Mouse (Mus musculus): ENCODE measurements around the gene Apol10b. TPM values are rescaled to one million over a fixed set of nuclear protein-coding genes. Genes with fewer than 3 reads are reported as not detected.

Gene Apol10b
- total RNA-seq (2023; ENCODE audit: inconsistent age) = 0.21 to 0.38 TPM in 2 of 4 replicates, not detected in the others

DNA sequence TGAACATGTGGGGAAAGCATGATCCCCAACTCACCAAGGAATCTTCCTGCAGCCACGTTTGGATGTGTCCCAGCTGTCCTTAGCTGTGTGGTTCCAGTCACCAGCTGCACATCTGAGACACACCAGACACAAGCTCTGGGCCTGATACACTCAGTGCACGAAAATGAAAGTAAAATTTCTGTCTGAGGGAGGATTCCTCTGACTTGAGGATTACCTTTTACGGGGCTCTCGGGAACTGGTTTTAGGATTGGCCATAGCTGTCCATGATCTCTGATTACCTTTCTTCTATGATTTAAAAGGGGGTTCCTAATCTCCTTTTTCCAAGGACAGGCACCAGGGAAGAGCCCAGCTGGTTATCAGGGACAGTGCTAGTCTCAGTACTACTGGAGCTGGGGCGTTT is at the start of gene Apol10b:
Apol10b (minus strand) TSS at position 165 of the 400 bp plus-strand sequence.

DNA sequence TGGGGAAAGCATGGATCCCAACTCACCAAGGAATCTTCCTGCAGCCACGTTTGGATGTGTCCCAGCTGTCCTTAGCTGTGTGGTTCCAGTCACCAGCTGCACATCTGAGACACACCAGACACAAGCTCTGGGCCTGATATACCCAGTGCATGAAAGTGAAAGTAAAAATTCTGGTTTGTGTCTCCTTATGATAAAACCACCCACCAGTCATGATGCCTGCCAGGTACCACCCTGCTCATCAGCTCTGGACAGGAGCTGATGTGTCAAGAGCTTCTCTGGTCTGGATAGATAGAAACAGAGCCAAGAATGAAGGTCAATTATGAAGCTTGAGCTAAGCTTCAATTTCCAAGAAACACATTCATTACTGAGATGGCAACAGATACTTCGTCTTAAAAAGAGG is 47.3 kb upstream of the Apol10b start, which contains the start of gene Apol11b:
Apol11b (minus strand) TSS at position 111 of the 400 bp plus-strand sequence.

DNA sequence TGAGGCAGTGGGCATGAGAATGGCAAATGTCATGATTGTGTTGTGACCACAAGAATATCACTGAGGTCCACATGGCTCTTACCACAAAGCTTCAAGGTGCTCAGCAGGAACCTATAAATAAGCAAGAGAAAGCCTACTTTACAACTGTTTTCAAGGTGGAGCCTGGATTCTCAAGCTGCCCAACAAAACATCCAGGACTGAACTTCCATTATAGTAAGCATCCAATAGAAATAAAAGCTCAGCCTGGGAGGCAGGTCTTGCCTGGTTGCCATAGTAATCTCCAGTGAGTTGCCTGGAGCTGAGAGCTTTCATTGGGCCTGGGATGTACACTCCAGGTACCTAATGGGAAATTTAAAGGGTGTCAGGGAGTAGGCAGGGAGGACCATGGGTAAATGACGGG is 3.0 kb upstream of the Apol10b start, which contains the start of gene Gm36245:
Gm36245 (plus strand) TSS at position 301 of the 400 bp plus-strand sequence.

GRCm38 (mm10) chr15:77561792-77562191 is 34.1 kb downstream of the Apol10b start, which contains the start of gene 1700025B11Rik:
Gene 1700025B11Rik (minus strand): TSS chr15:77561892.

Other genes starting within 250 kb of the Apol10b start
- gene Apol7a, start 197.0 kb downstream of the Apol10b start, total RNA-seq (2023; ENCODE audit: inconsistent age) = not detected in 4 replicates
- not detected in 4 replicates for gene Apol9a, start 185.0 kb downstream of the Apol10b start, total RNA-seq (2023; ENCODE audit: inconsistent age)
- 0.22 TPM in 1 of 4 replicates, not detected in the others for gene Apol7b, start 148.6 kb downstream of the Apol10b start, total RNA-seq (2023; ENCODE audit: inconsistent age)
- gene Apol10a, start 119.1 kb downstream of the Apol10b start, total RNA-seq (2023; ENCODE audit: inconsistent age) = not detected in 4 replicates
- not detected in 4 replicates for gene Apol11a, start 87.9 kb downstream of the Apol10b start, total RNA-seq (2023; ENCODE audit: inconsistent age)
- 0.57 to 5.0 TPM (median 0.74 TPM) in 4 replicates for gene Apol7c, start 62.8 kb downstream of the Apol10b start, total RNA-seq (2023; ENCODE audit: inconsistent age)
- gene 1700025B11Rik, start 34.2 kb downstream of the Apol10b start, total RNA-seq (2023; ENCODE audit: inconsistent age) = not detected in 4 replicates
- not detected in 4 replicates for gene Gm36245, start 3.1 kb upstream of the Apol10b start, total RNA-seq (2023; ENCODE audit: inconsistent age)
- not detected in 4 replicates for gene Apol11b, start 47.2 kb upstream of the Apol10b start, total RNA-seq (2023; ENCODE audit: inconsistent age)
- 0.26 TPM in 1 of 4 replicates, not detected in the others for gene Apol7e, start 102.7 kb upstream of the Apol10b start, total RNA-seq (2023; ENCODE audit: inconsistent age)
- gene Apol9b, start 132.9 kb upstream of the Apol10b start, total RNA-seq (2023; ENCODE audit: inconsistent age) = not detected in 4 replicates
- 7.2 to 17.5 TPM (median 12.8 TPM) in 4 replicates for gene Apol8, start 160.9 kb upstream of the Apol10b start, total RNA-seq (2023; ENCODE audit: inconsistent age)
- 808 to 852 TPM (median 811 TPM) in 4 replicates for gene Myh9, start 246.1 kb upstream of the Apol10b start, total RNA-seq (2023; ENCODE audit: inconsistent age)